Mouse (Mus musculus): Measurements from ENCODE around the gene Cnmd. TPM values are rescaled to one million over a fixed set of nuclear protein-coding genes. Genes with fewer than 3 reads are reported as not detected.

Gene Cnmd
- total and polyA plus RNA-seq, 3 experiments, result not detected

- Histone ChIP-seq H3K4me2 (ENCODE audit: insufficient read depth, low read depth, poor library complexity, severe bottlenecking) (no peak overlapping the region), H3K36me3 (replicated peaks in 1 of 2; ENCODE audit: control insufficient read depth in 1 of 2, insufficient read depth in 1 of 2, low read length in 1 of 2) (no peaks in the 10 kb centered on the region), H3K4me1 (ENCODE audit: control insufficient read depth in 1 of 2, insufficient read depth in 2 of 2) (peaks cover 2 to 6% of the 10 kb centered on the region in 2 experiments; a peak in 3 of 4 replicates), H3K27ac (ENCODE audit: insufficient read depth, low read depth) (no peak overlapping the region), H3K9ac (ENCODE audit: insufficient read depth, low read depth) (no peak overlapping the region), H3K9me3 (replicated peaks; ENCODE audit: low read length) (no peaks in the 10 kb centered on the region), H3K4me3 (replicated peaks in 1 of 3; ENCODE audit: low read depth in 2 of 3, low read length in 2 of 3, poor library complexity in 1 of 3) (no peak overlapping the region), H3K27me3 (replicated peaks) (no peaks in the 10 kb centered on the region), H3K79me2 (replicated peaks; ENCODE audit: control insufficient read depth, extremely low read depth, insufficient read depth, poor library complexity, severe bottlenecking) (no peaks in the 10 kb centered on the region)
- in situ Hi-C loops (cut with MboI; ENCODE audit: low pct_ligation_motif_present, low pct_unique_long_range_greater_than_20kb, low sequenced_read_pairs) (no loop called here), dilution Hi-C loops (cut with MboI; ENCODE audit: extremely low pct_ligation_motif_present, extremely low pct_unique_long_range_greater_than_20kb, low sequenced_read_pairs) (no loop called here)
- TF ChIP-seq RAD21 (IDR thresholded peaks at IDR 0.05; ENCODE audit: low read depth, low read length) (no peak), ZNF384 (IDR thresholded peaks at IDR 0.05; ENCODE audit: low read depth, low read length) (peak; percentile 70), MEF2A (IDR thresholded peaks at IDR 0.05; ENCODE audit: borderline replicate concordance, low read depth, low read length) (no peak)
- no peak for DNase-seq (ENCODE audit: extremely low read depth)
Observed at GRCm38 (mm10) chr14:79690068-79690844, 28.3 kb upstream of the Cnmd start.

DNA sequence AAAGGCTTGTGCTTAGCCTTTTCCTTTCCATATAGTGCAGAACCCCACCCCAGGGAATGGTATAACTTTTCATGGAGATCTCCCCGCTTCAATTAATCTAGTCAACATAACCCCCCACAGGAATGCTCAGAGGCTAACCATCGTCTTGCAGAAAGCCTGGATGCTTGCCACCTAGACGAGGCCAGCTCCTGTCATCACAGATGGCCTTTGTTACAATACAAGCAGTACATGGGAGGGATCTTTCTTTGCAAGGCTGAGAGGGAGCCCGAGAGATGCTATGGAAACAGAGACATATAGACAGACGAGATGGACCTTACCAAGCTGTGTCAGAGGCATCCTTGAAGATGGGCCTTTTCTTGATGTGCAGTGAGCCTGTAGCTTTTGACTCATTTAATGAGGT is 18.7 kb upstream of the Cnmd start:
- Histone ChIP-seq H3K4me1 (ENCODE audit: control insufficient read depth in 1 of 2, insufficient read depth in 2 of 2) (peaks cover 8 to 10% of the 10 kb centered on the region in 2 experiments; a peak in 3 of 4 replicates), H3K27me3 (replicated peaks) (no peaks in the 10 kb centered on the region), H3K9me3 (replicated peaks; ENCODE audit: low read length) (no peaks in the 10 kb centered on the region), H3K4me3 (replicated peaks in 1 of 3; ENCODE audit: low read depth in 2 of 3, low read length in 2 of 3, poor library complexity in 1 of 3) (no peak overlapping the region), H3K36me3 (replicated peaks in 1 of 2; ENCODE audit: control insufficient read depth in 1 of 2, insufficient read depth in 1 of 2, low read length in 1 of 2) (no peaks in the 10 kb centered on the region), H3K79me2 (replicated peaks; ENCODE audit: control insufficient read depth, extremely low read depth, insufficient read depth, poor library complexity, severe bottlenecking) (no peaks in the 10 kb centered on the region), H3K9ac (ENCODE audit: insufficient read depth, low read depth) (no peak overlapping the region), H3K27ac (ENCODE audit: insufficient read depth, low read depth) (no peak overlapping the region), H3K4me2 (ENCODE audit: insufficient read depth, low read depth, poor library complexity, severe bottlenecking) (no peak overlapping the region)
- in situ Hi-C loops (cut with MboI; ENCODE audit: low pct_ligation_motif_present, low pct_unique_long_range_greater_than_20kb, low sequenced_read_pairs), result no loop called here
- dilution Hi-C loops (cut with MboI; ENCODE audit: extremely low pct_ligation_motif_present, extremely low pct_unique_long_range_greater_than_20kb, low sequenced_read_pairs), result no loop called here
- no peak for DNase-seq (ENCODE audit: extremely low read depth)
- no peak for TF ChIP-seq ZNF384 (IDR thresholded peaks at IDR 0.05; ENCODE audit: low read depth, low read length)
- no peak for TF ChIP-seq RCOR1 (conservative IDR thresholded peaks at IDR 0.05; ENCODE audit: low read depth, low read length)
- TF ChIP-seq CTCF (conservative IDR thresholded peaks at IDR 0.05 in 1 of 2, IDR thresholded peaks at IDR 0.05 in 1 of 2; ENCODE audit: low read depth in 2 of 2, low read length in 2 of 2), result no peak

- DNase-seq (ENCODE audit: extremely low read depth), result no peak
- Histone ChIP-seq H3K36me3 (replicated peaks in 1 of 2; ENCODE audit: control insufficient read depth in 1 of 2, insufficient read depth in 1 of 2, low read length in 1 of 2) (no peaks in the 10 kb centered on the region), H3K9me3 (replicated peaks; ENCODE audit: low read length) (no peaks in the 10 kb centered on the region), H3K4me2 (ENCODE audit: insufficient read depth, low read depth, poor library complexity, severe bottlenecking) (peak overlapping the region; percentile 63; the same call in 1 of the 2 replicates), H3K4me3 (replicated peaks in 1 of 3; ENCODE audit: low read depth in 2 of 3, low read length in 2 of 3, poor library complexity in 1 of 3) (no peak overlapping the region), H3K27me3 (replicated peaks) (no peaks in the 10 kb centered on the region), H3K9ac (ENCODE audit: insufficient read depth, low read depth) (no peak overlapping the region; the same call in 1 of the 2 replicates), H3K79me2 (replicated peaks; ENCODE audit: control insufficient read depth, extremely low read depth, insufficient read depth, poor library complexity, severe bottlenecking) (no peaks in the 10 kb centered on the region), H3K27ac (ENCODE audit: insufficient read depth, low read depth) (no peak overlapping the region), H3K4me1 (ENCODE audit: control insufficient read depth in 1 of 2, insufficient read depth in 2 of 2) (peaks cover 1 to 3% of the 10 kb centered on the region in 2 experiments; a peak in 2 of 4 replicates)
- TF ChIP-seq POLR2A (IDR thresholded peaks at IDR 0.05; ENCODE audit: low read depth, low read length), result no peak
- no peak for TF ChIP-seq ETS1 (conservative IDR thresholded peaks at IDR 0.05; ENCODE audit: low read depth, low read length)
- TF ChIP-seq MEF2A (IDR thresholded peaks at IDR 0.05; ENCODE audit: borderline replicate concordance, low read depth, low read length), result 0 out of 2 replicates have a peak, but pooled peaks have one; percentile 19
- no peak for TF ChIP-seq JUND (conservative IDR thresholded peaks at IDR 0.05; ENCODE audit: low read depth, low read length)
- in situ Hi-C loops (cut with MboI; ENCODE audit: low pct_ligation_motif_present, low pct_unique_long_range_greater_than_20kb, low sequenced_read_pairs), result no loop called here
- dilution Hi-C loops (cut with MboI; ENCODE audit: extremely low pct_ligation_motif_present, extremely low pct_unique_long_range_greater_than_20kb, low sequenced_read_pairs), result no loop called here
Observed at GRCm38 (mm10) chr14:79677891-79678687, 16.1 kb upstream of the Cnmd start.
